Mouse (Mus musculus): Measurements from ENCODE around the gene Spsb3.

- TF ChIP-seq CTCF (IDR thresholded peaks at IDR 0.05) (no peak), EP300 (IDR thresholded peaks at IDR 0.05) (no peak)
Measured at GRCm38 (mm10) chr17:24913984-24914383, 27.5 kb downstream of the Spsb3 start.

Measured in lung, postnatal 0 days (tissue).